Mouse (Mus musculus) embryonic stem cell, embryonic (primary cell): ENCODE data around the gene Fam213b.

Experiments
- CTCF ChIA-PET, 4 experiments: fragments of 300-600 bp in 2 of 4; fragments of 350-600 bp in 2 of 4; sonication (Branson Sonifier 250); formaldehyde crosslinking; loops; one replicate each; lab custom pipeline; 2022; ENCODE audit warnings: inconsistent platforms in 2 of 4; lab: Charles Lee
- POLR2A ChIA-PET, 4 experiments: fragments of 300-600 bp in 2 of 4; fragments of 350-600 bp in 2 of 4; sonication (Branson Sonifier 250); formaldehyde crosslinking; loops; one replicate each; lab custom pipeline; 2022; ENCODE audit warnings: antibody characterized with exemption in 4 of 4, inconsistent platforms in 1 of 4; lab: Charles Lee

Gene Fam213b

DNA sequence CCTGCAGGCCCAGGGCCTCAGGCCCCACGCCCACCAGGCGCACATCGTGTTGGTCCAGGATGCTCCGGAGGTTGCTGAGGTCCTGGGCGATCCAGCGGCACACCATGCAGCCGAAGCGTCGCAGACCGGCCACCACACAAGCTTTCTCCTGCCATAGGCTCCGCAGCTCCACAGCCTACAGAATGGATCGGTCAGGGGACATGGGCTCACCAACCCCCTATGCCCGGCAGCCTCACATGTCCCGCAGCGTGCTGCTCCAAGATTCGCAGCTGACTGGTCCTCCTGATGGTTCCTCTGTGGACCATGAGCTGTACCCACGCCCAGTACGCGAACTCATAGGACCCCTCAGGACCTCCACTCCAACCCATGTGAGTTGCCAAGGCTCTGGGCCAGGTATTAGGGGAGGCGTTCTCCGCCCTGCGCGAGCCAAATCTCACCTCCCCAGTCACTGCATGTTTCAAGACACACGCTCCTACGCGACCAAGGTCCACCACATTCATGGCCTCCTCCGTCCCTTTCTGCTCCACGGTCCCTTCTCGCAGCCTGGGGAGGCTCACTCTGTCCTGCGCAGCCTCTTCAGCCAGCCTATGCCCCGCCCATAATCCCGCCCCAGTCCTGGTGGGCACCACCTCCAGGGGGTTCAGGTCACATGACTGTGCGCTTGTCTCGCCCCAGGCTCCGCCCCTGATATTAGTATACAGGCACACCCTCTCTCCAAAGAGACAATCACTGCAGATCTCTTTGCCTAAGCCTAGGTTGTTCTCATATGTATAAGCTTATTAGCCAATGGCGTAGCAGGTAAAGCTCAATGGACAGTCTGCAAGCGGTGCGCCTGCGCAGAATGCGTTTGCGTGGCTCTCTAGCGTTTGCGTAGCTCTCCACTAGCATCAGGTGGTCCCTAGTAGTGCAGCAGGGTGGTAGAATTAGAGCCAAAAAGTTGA lies at the start of gene Fam213b:
Fam213b (minus strand) TSS at position 630 of the 941 bp plus-strand sequence.
- ChIA-PET POLR2A (interaction anchor here in 3 of 4 experiments (0.6 to 2.5 kb wide), 21 partner anchors 9 to 188 kb away, joined by 3 to 10 read pairs (median 3); partner anchors contain the start of genes Morn1 (in 2 of the 3) and Rer1 (in 2 of the 3)), CTCF (interaction anchor here (0.5 to 2.2 kb wide), 15 partner anchors 9 to 850 kb away, joined by 3 to 9 read pairs (median 4); partner anchors contain the start of gene Faap20 (in 1 of the 4))

- POLR2A ChIA-PET = interaction anchor here in 3 of 4 experiments (0.5 to 1.7 kb wide), 5 partner anchors 13 to 586 kb away, joined by 3 to 9 read pairs (median 5); partner anchors contain the start of gene Hes5 (in 1 of the 3)
Measured at GRCm38 (mm10) chr4:154948066-154948939, 49.4 kb upstream of the Fam213b start.

DNA sequence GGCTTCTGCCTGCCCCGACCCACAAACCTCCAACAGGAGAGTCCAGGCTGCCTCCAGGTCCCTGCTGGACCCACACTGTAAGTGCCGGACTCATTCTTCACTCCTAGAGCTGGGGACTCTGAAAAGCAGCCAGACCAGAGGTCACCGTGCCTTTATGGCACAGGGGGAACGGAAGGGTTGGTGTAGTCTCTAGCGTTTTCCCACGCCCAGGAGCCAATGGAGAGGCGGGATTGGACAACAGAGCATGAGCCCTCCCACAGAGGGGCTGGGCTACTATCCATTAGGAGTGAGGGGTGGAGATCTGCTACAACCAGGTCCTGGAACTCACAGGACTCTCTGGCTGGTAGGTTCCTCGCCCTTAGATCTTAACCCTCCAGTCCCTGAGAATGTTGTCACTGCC lies 47.4 kb upstream of the Fam213b start:
- POLR2A ChIA-PET = interaction anchor here in 2 of 4 experiments (0.7 to 2.5 kb wide), 7 partner anchors 15 to 140 kb away, joined by 3 to 7 read pairs (median 6); partner anchors contain the start of genes Pank4 (in 1 of the 2), Pex10 (in 1 of the 2) and Rer1 (in 1 of the 2)
- CTCF ChIA-PET = interaction anchor here in 3 of 4 experiments (0.5 to 1.6 kb wide), 15 partner anchors 10 to 1391 kb away, joined by 3 to 6 read pairs (median 3); partner anchors contain the start of gene Pex10 (in 1 of the 3)

More at GRCm38 (mm10) chr4:154948066-154948939, 49.4 kb upstream of the Fam213b start:
- CTCF ChIA-PET = interaction anchor here in 2 of 4 experiments (0.6 to 1.7 kb wide), 8 partner anchors 15 to 413 kb away, joined by 3 to 7 read pairs (median 4); partner anchors contain the start of genes Pank4 (in 1 of the 2) and Prkcz (in 1 of the 2)

- CTCF ChIA-PET = interaction anchor here in 3 of 4 experiments (0.6 to 3.3 kb wide), 10 partner anchors 17 to 165 kb away, joined by 3 to 14 read pairs (median 4); partner anchors contain the start of genes Hes5 (in 1 of the 3) and Pex10 (in 1 of the 3)
- POLR2A ChIA-PET = interaction anchor here in 2 of 4 experiments (1.0 to 1.9 kb wide), 4 partner anchors 12 to 122 kb away, joined by 3 to 4 read pairs (median 4); partner anchors contain the start of gene Pex10 (in 1 of the 2)
Measured at GRCm38 (mm10) chr4:154944121-154944590, 45.2 kb upstream of the Fam213b start.

- ChIA-PET POLR2A (interaction anchor here in 3 of 4 experiments (0.7 to 1.9 kb wide), 10 partner anchors 13 to 123 kb away, joined by 3 to 4 read pairs (median 3); partner anchors contain the start of genes Fam213b (in 1 of the 3) and Pex10 (in 1 of the 3)), CTCF (interaction anchor here (0.6 to 3.3 kb wide), 9 partner anchors 18 to 165 kb away, joined by 3 to 14 read pairs (median 4); partner anchors contain the start of genes Hes5 (in 1 of the 4) and Pex10 (in 1 of the 4))
Measured at GRCm38 (mm10) chr4:154943323-154944039, 44.5 kb upstream of the Fam213b start.

- ChIA-PET POLR2A (interaction anchor here (0.6 to 2.0 kb wide), 14 partner anchors 14 to 1522 kb away, joined by 3 to 5 read pairs (median 3); partner anchors contain the start of genes Faap20 (in 1 of the 4), Fam213b (in 1 of the 4), Pank4 (in 1 of the 4) and Pex10 (in 1 of the 4)), CTCF (interaction anchor here (0.5 to 3.3 kb wide), 13 partner anchors 17 to 850 kb away, joined by 3 to 14 read pairs (median 4); partner anchors contain the start of genes Hes5 (in 1 of the 4) and Pex10 (in 1 of the 4))
Measured at GRCm38 (mm10) chr4:154942632-154943322, 43.8 kb upstream of the Fam213b start.

DNA sequence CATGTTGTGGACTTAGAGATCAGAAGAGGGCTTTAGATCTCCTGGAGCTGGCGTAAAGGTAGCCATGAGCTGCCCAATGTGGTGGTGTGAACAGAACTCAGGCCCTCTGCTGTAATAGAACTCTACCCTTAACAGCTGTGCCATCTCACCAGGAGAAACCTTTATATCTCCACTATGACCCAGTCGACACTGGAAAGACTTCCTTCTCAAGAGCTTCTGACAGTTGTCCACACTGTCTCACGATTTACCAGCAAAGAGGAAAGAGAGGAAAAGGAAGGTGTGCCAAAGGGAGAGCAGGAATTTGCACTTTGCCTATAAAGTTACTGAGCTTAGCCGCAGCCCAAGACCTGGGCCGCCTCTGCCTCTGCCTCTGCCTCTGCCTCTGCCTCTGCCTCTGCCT lies 42.9 kb upstream of the Fam213b start:
- CTCF ChIA-PET = interaction anchor here in 2 of 4 experiments (0.5 to 3.3 kb wide), 5 partner anchors 17 to 124 kb away, joined by 3 to 14 read pairs (median 5); partner anchors contain the start of gene Pex10 (in 1 of the 2)
- POLR2A ChIA-PET = interaction anchor here in 2 of 4 experiments (1.1 to 2.0 kb wide), 5 partner anchors 23 to 308 kb away, joined by 3 to 5 read pairs (median 3); partner anchors contain the start of genes Faap20 (in 1 of the 2), Fam213b (in 1 of the 2), Pank4 (in 1 of the 2) and Pex10 (in 1 of the 2)

GRCm38 (mm10) chr4:154940156-154940555 lies 41.2 kb upstream of the Fam213b start:
- POLR2A ChIA-PET = no interaction called here
- CTCF ChIA-PET = no interaction called here

DNA sequence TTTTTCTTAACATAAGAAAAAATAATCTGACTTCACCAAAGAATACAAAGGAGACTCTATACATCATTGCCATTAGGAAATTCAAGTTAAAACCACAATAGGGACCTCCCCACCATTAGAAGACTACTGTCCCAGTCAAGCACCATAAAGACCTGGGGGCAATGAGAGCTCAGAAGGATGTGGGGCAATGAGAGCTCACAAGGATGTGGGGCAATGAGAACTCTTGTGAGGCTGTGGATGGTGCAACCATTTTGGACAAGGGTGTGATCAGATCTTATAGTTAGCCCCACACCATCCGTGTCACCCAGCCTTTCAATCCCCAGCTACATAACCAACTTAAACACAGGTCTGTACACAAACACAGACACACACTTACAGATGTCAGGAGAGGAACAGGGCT lies 38.8 kb upstream of the Fam213b start:
- POLR2A ChIA-PET = interaction anchor here in 2 of 4 experiments (0.6 to 1.9 kb wide), 4 partner anchors 13 to 488 kb away, joined by 3 to 5 read pairs (median 4); no protein-coding TSS in a partner anchor
- CTCF ChIA-PET = interaction anchor here in 3 of 4 experiments (0.6 to 2.0 kb wide), 6 partner anchors 10 to 117 kb away, joined by 3 to 11 read pairs (median 4); no protein-coding TSS in a partner anchor

DNA sequence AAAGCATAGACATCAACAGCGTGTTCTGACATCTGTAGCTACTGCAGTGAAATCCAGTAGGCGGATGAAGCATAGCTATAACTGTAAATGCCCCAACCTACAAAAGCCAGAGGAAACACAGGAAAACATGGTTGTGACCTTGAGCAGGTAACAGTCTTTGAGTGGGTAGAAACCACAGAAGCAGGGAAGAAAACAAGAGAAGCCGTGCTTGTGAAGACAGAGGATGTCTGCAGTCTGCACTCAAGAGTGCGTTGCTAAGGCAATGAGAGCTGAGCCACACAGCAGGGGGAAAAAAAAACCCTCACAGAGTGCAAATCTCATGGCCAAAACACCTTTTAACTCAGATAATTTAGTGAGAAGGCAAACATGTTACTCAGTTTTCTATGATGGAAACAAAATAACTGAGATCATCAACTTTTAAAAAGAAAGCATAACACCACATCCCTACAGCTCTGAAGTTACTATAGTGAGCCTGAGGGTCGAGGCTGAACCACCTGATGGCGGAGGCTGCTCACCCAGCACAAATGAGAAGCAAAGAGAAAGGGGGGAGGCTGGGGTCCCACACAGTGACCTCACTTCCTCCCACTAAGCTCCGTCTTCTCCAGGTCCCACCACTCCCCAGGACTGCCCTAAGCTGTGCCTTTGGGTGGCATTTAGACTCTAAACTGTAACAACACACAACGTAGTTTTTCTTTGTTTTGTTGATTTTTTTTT lies 37.8 kb upstream of the Fam213b start:
- ChIA-PET POLR2A (interaction anchor here in 3 of 4 experiments (0.6 to 1.9 kb wide), 7 partner anchors 17 to 665 kb away, joined by 3 to 4 read pairs (median 3); no protein-coding TSS in a partner anchor), CTCF (interaction anchor here (0.6 to 2.0 kb wide), 24 partner anchors 8 to 168 kb away, joined by 3 to 12 read pairs (median 4); partner anchors contain the start of gene Pex10 (in 1 of the 4))

DNA sequence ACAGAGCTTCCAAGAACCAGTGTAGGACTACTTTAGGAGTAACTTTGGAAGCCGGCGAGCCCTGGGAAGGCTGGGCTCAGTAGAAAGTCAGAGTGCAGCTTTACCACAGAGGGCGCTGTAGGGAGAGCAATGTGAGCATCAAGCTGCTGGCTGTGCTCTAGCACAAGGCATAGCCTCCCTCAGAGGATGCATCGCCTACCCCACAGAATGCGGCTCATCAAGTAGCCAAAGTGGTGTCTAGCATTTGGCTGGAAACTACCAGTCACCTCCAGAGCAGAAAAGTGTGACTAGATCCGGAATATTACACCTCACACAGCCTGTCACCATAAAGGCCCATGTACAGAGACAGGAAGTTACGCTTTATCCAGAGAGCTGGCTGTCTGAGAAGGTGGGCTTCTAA lies 36.9 kb upstream of the Fam213b start:
- ChIA-PET POLR2A (interaction anchor here in 2 of 4 experiments (0.6 to 1.9 kb wide), 5 partner anchors 18 to 131 kb away, joined by 3 to 4 read pairs (median 3); partner anchors contain the start of gene Pex10 (in 1 of the 2)), CTCF (interaction anchor here (0.5 to 2.2 kb wide), 23 partner anchors 8 to 130 kb away, joined by 3 to 12 read pairs (median 5); partner anchors contain the start of gene Pex10 (in 1 of the 4))

DNA sequence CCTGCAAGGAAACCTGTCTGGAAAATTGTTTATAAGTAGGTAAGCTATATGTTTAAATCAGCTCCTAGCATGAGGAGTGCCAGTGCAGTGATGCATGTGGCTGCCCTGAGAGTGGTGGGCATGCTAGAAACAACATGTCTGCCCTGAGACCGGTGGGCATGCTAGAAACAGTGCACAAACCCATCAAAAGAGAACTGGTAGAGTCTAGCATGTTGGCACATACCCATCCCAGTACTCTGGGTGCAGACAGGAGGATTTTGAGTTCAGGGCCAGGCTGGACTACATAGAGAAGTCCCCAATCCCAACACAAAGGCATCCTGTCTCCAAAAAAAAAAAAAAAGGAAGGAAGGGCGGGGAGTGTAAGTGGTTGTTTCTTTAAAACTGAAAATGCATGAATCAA lies 35.9 kb upstream of the Fam213b start:
- CTCF ChIA-PET = interaction anchor here in 3 of 4 experiments (1.2 to 2.3 kb wide), 3 partner anchors 10 kb away, joined by 4 to 8 read pairs (median 5); no protein-coding TSS in a partner anchor
- POLR2A ChIA-PET = interaction anchor here in 1 of 4 experiments (1.5 kb wide), 1 partner anchor 132 kb away, joined by 3 read pairs; the partner anchor contains the start of gene Pex10

DNA sequence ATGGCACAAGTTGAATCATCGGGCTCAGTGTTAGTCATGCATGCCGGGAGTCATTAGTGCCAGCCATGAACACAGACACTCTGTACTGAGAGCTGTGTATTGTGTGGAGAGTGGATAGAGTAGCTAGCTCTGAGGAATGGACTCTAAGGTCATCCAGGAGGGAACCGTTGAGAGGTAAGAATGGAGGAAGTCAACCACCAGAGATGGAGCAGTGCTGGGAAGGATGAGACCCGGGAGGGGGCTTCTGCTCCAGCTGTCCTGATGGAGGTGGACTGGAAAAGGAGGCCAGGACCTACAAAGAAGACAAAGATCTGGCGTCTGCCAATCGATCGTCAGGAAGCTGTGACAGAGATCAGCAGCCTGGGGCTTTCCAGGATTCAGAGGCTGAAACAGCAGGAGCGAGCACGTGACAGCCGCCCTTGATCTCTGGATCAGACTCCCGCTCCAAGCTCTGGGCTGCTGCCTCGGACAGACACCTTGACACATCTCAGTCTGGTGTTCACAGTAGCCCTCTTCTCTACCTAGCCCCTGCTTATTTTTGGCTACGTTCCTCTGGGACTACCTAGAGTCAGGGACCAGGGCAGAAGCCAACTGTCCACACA lies 34.5 kb upstream of the Fam213b start:
- CTCF ChIA-PET = interaction anchor here in 3 of 4 experiments (0.6 to 2.3 kb wide), 4 partner anchors 8 to 56 kb away, joined by 3 to 8 read pairs (median 4); no protein-coding TSS in a partner anchor

More for the DNA sequence above, 34.5 kb upstream of the Fam213b start:
- POLR2A ChIA-PET = no interaction called here
